Comparison of ENCODE assay signal across 11 mouse cellular contexts in the genomic region with DNA sequence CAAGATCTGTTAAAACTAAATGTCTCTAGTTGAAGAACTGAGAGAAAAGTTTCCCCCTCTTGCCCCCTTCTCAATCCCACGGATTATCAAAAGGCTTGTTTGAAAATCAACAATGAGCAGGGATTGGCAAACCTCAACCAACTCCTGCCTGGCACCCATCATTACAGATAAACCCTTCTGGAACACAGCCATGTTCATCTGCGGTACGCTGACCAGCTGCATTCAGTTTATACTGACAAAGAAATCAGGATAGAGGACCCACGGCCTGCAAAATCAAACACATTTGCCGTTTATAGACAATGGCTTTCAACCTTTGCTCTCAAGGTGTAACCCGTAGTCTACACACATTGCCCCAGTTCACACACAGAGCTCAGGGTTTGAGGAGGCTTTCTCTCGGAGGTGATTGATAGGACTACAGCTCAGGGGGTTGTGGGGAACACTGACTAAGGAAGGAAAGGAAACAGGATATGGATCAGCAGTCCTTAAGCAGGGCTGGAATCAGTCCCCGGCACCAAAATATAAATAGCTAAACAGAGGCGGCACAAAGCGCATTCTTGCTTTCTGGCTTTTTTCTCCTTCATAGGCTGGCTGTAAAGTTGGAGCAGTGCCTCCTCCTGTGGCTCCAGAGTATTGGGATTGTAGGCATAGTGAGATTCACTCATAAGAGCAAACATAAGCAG. TPM values are rescaled to one million over a fixed set of nuclear protein-coding genes. Genes with fewer than 3 reads are reported as not detected.
A peak's percentile ranks its signal among the peaks of the same experiment; 100 is the strongest.
DNase-seq lines count a peak whose midpoint lies in the region; ATAC-seq and TF ChIP-seq lines count a peak whose summit lies in the region.
"Had no signal": no experiment of that assay in that cellular context is flagged by ENCODE, and none has a peak within 500 bp of the region (broad histone marks: within the 10 kb centered on the region; RNA-seq: fewer than 3 reads in every experiment).

No protein-coding gene starts in this region.

- peak overlapping the region; percentile 62 for H3K27ac ChIP-seq in lung, embryonic 14.5 days (ENCODE audit: low read depth)
- peak overlapping the region; percentile 67 for H3K27ac ChIP-seq in liver, embryonic 15.5 days (replicated peaks)
- H3K27ac ChIP-seq in midbrain, embryonic 10.5 days (replicated peaks) = no peak overlapping the region
- H3K27ac ChIP-seq: hindbrain, embryonic 10.5 days had no signal

- H3K4me3 ChIP-seq in lung, embryonic 14.5 days (ENCODE audit: low read depth, low read length) = no peak overlapping the region
- H3K4me3 ChIP-seq in liver, embryonic 15.5 days (replicated peaks) = no peak overlapping the region
- no peak overlapping the region for H3K4me3 ChIP-seq in midbrain, embryonic 10.5 days
- H3K4me3 ChIP-seq: hindbrain, embryonic 10.5 days had no signal

- no peaks in the 10 kb centered on the region for H3K36me3 ChIP-seq in lung, embryonic 14.5 days (ENCODE audit: insufficient read depth)
- no peaks in the 10 kb centered on the region for H3K36me3 ChIP-seq in liver, embryonic 15.5 days (replicated peaks)
- no peaks in the 10 kb centered on the region for H3K36me3 ChIP-seq in midbrain, embryonic 10.5 days
- H3K36me3 ChIP-seq: G1E; hindbrain, embryonic 10.5 days had no signal

- peak; percentile 20; the same call in 1 of the 2 replicates for ATAC-seq in lung, embryonic 14.5 days (ENCODE audit: insufficient read depth)
- ATAC-seq in liver, embryonic 15.5 days (ENCODE audit: insufficient read depth) = no peak; the same call in 1 of the 2 replicates

- no peaks in the 10 kb centered on the region for H3K27me3 ChIP-seq in lung, embryonic 14.5 days (ENCODE audit: insufficient read depth, low read length)
- no peaks in the 10 kb centered on the region for H3K27me3 ChIP-seq in liver, embryonic 15.5 days
- no peaks in the 10 kb centered on the region for H3K27me3 ChIP-seq in midbrain, embryonic 10.5 days (ENCODE audit: low read depth, poor library complexity, severe bottlenecking)

- TF ChIP-seq CTCF in lung, embryonic 14.5 days (IDR thresholded peaks at IDR 0.05; ENCODE audit: low read depth) = no peak

- 33% methylated on average over 10 of the region's 10 CpGs for WGBS in lung, embryonic 14.5 days
- WGBS in liver, embryonic 15.5 days (ENCODE audit: insufficient replicate concordance) = 60% methylated on average over 10 of the region's 10 CpGs
- 87% methylated on average over 10 of the region's 10 CpGs for WGBS in midbrain, embryonic 10.5 days

- DNase-seq in adrenal gland, postnatal 10 days = peak; percentile 33
- no peak for DNase-seq in adrenal gland, adult 18-20 months (ENCODE audit: low spot score in 2 of 2)
- DNase-seq in lung, embryonic 14.5 days = peak; percentile 73
- DNase-seq in lung, postnatal 14 days = no peak
- peak; percentile 32 for DNase-seq in yolk sac, embryonic 10.5 days (ENCODE audit: low spot score)
- DNase-seq in midbrain, embryonic 10.5 days (ENCODE audit: low spot score) = no peak
- no peak for DNase-seq in B cell, adult 2 months
- DNase-seq: cerebellum, postnatal 36 days had no signal

- H3K4me1 ChIP-seq in lung, embryonic 14.5 days (ENCODE audit: insufficient read depth) = peaks cover 9% of the 10 kb centered on the region
- H3K4me1 ChIP-seq in liver, embryonic 15.5 days (replicated peaks) = peaks cover 39% of the 10 kb centered on the region
- H3K4me1 ChIP-seq in midbrain, embryonic 10.5 days = no peaks in the 10 kb centered on the region
- H3K4me1 ChIP-seq: hindbrain, embryonic 10.5 days had no signal

- H3K9ac ChIP-seq in lung, embryonic 14.5 days = no peak overlapping the region
- no peak overlapping the region for H3K9ac ChIP-seq in liver, embryonic 15.5 days

- H3K4me2 ChIP-seq in lung, embryonic 14.5 days = no peak overlapping the region
- no peak overlapping the region for H3K4me2 ChIP-seq in liver, embryonic 15.5 days

- H3K9me3 ChIP-seq in lung, embryonic 14.5 days (ENCODE audit: low read depth, low read length) = no peaks in the 10 kb centered on the region
- H3K9me3 ChIP-seq in liver, embryonic 15.5 days (replicated peaks) = no peaks in the 10 kb centered on the region
- H3K9me3 ChIP-seq in midbrain, embryonic 10.5 days (replicated peaks) = no peaks in the 10 kb centered on the region
- H3K9me3 ChIP-seq: G1E; hindbrain, embryonic 10.5 days had no signal

RNA-seq across cellular contexts. Expression of a gene that starts 19.3 kb away (rescaled TPM):
- total RNA-seq in adrenal gland, postnatal 10 days (2021) = 100 to 1,000 TPM; 298 to 336 TPM
- total RNA-seq in adrenal gland, adult 18-20 months (2021) = 1,000 to 10,000 TPM in 1 of 2 experiments, 100 to 1,000 TPM in 1; 453 to 1,008 TPM
- 102 and 104 TPM in 2 replicates for polyA plus RNA-seq in lung, embryonic 14.5 days (2014; fragmentation: Nextera tagmentation; extraction: Ambion mirVana)
- polyA plus RNA-seq in liver, embryonic 15.5 days (2015; fragmentation: Nextera tagmentation; extraction: Ambion mirVana) = 154 and 163 TPM in 2 replicates
- 76.2 and 79.3 TPM in 2 replicates for polyA plus RNA-seq in midbrain, embryonic 10.5 days (2016; fragmentation: Nextera tagmentation; extraction: Ambion mirVana)

RNA-seq across cellular contexts. Expression of a gene that starts 59.2 kb away (rescaled TPM):
- total RNA-seq in adrenal gland, postnatal 10 days (2021) = 10 to 100 TPM; 32.7 to 39.9 TPM
- total RNA-seq in adrenal gland, adult 18-20 months (2021) = 10 to 100 TPM; 52.6 to 53.5 TPM
- polyA plus RNA-seq in lung, embryonic 14.5 days (2014; fragmentation: Nextera tagmentation; extraction: Ambion mirVana) = 11.3 and 13.6 TPM in 2 replicates
- 1.9 and 2.1 TPM in 2 replicates for polyA plus RNA-seq in liver, embryonic 15.5 days (2015; fragmentation: Nextera tagmentation; extraction: Ambion mirVana)
- 4.2 and 5.1 TPM in 2 replicates for polyA plus RNA-seq in midbrain, embryonic 10.5 days (2016; fragmentation: Nextera tagmentation; extraction: Ambion mirVana)

Comparison
In these comparisons a context has a peak if more than half of its experiments do, and no peak if none do; other contexts are left out.
1. DNase-seq: peak in adrenal gland, postnatal 10 days (single experiment), lung, embryonic 14.5 days (single experiment) and yolk sac, embryonic 10.5 days (single experiment); none in adrenal gland, adult 18-20 months (0 of 2), lung, postnatal 14 days (single experiment), midbrain, embryonic 10.5 days (single experiment) and B cell, adult 2 months (0 of 2).